Mouse (Mus musculus) intestine, embryonic 15.5 days (tissue): ENCODE data around the gene Phospho1. TPM values are rescaled to one million over a fixed set of nuclear protein-coding genes. Genes with fewer than 3 reads are reported as not detected.
A peak's percentile ranks its signal among the peaks of the same experiment; 100 is the strongest.

Source experiments
- ATAC-seq: fragments of 200-750 bp; cut with Nextera tagmentation; 2 replicates; pipeline ENCODE4 v1.8.0; 2017; ENCODE audit warnings: moderate TSS enrichment, moderate library complexity
- H3K27ac ChIP-seq: fragments of 300-500 bp; sonication (generic); 2 replicates; pipeline ENCODE4 v1.5.1; 2015; ENCODE audit warnings: mild to moderate bottlenecking, inconsistent platforms
- H3K27me3 ChIP-seq: fragments of 300-500 bp; sonication (generic); replicated peaks from 2 replicates; pipeline ENCODE4 v1.6.1; 2015; ENCODE audit warnings: inconsistent platforms
- H3K36me3 ChIP-seq: fragments of 300-500 bp; sonication (generic); 2 replicates; pipeline ENCODE4 v1.6.1; 2015; ENCODE audit warnings: inconsistent platforms
- H3K4me1 ChIP-seq: fragments of 300-500 bp; sonication (generic); replicated peaks from 2 replicates; pipeline ENCODE4 v1.6.1; 2015; ENCODE audit warnings: inconsistent platforms
- H3K4me2 ChIP-seq: fragments of 300-500 bp; sonication (generic); replicated peaks from 2 replicates; pipeline ENCODE4 v1.6.1; 2015; ENCODE audit warnings: mild to moderate bottlenecking, inconsistent platforms
- H3K4me3 ChIP-seq: fragments of 300-500 bp; sonication (generic); replicated peaks from 2 replicates; pipeline ENCODE4 v1.5.1; 2015; ENCODE audit warnings: inconsistent platforms
- H3K9ac ChIP-seq: fragments of 300-500 bp; sonication (generic); 2 replicates; pipeline ENCODE4 v1.6.1; 2015; ENCODE audit warnings: inconsistent platforms
- H3K9me3 ChIP-seq: fragments of 300-500 bp; sonication (generic); 2 replicates; pipeline ENCODE4 v1.6.1; 2016; ENCODE audit warnings: inconsistent platforms
- WGBS: fragments of 180-500 bp; shearing (Covaris S2); methylation state at CpG from one replicate; pipeline ENCODE4 v1.1.7; 2015; 5-methylcytosine and 5-hydroxymethylcytosine counted together
- polyA plus RNA-seq: library from polyadenylated mRNA; unstranded; fragments of >200 nt; fragmentation: Nextera tagmentation; extraction: Ambion mirVana; gene quantifications from 2 replicates; pipeline ENCODE4 v1.2.1, GENCODE M21; 2015

The Phospho1 gene
- polyA plus RNA-seq, 1 experiment from 2014 or later, result 0.55 TPM

DNA sequence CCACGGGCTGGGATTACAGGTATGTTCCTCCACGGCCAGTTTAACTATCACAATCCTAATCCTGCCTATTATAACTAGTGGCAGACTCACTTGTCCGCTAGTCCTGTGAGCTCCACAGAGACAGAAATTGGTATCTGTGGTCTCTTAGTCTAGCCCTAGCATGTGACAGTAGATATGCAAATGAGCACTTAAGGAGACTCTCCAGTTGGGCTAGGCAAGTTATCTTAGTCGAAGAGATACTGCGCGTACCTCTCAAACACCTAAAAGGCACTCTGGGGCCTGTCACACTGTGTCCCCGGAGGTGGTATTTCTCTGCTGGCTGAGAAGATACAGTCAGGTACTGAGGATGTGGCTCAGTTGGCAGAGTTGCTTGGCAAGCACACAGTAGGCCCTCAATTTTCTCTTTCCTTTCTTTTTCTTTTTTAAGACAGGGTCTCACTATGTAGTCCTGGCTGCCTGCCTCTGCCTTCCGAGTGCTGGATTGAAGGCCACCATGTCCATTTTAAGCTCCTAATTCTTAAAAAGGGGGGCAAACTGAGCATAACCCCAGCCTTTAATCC, 31.3 kb upstream of the Phospho1 start:
- Histone ChIP-seq H3K4me3 (no peak overlapping the region), H3K4me2 (no peak overlapping the region), H3K27ac (no peak overlapping the region), H3K9ac (no peak overlapping the region), H3K36me3 (no peaks in the 10 kb centered on the region), H3K27me3 (peaks cover 14% of the 10 kb centered on the region), H3K4me1 (peaks cover 8% of the 10 kb centered on the region), H3K9me3 (no peaks in the 10 kb centered on the region)
- WGBS, result 92% methylated on average over 8 of the region's 8 CpGs
- no peak for ATAC-seq

DNA sequence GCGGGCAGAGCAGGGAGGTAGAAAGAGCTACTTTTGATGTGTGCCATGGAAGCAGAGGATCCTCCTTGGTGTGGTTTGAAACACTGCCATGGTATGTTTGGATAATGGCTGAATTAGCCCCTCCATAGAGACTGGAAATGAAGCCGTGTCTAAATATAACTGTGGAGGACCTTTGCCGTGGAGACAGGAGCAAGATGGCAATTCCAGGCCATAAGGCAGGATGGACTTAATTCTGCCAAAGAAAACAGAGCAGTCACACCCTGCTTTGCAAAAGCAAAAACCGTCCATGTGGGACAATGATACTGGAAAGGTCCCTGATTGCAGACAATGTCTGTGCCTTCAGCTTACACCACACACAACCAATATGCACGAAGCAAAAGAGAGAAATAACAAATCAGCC, 30.1 kb upstream of the Phospho1 start:
- no peak overlapping the region for H3K4me2 ChIP-seq
- no peak for ATAC-seq
- WGBS, result 63% methylated on average over 5 of the region's 5 CpGs
- peaks cover 8% of the 10 kb centered on the region for H3K4me1 ChIP-seq
- no peaks in the 10 kb centered on the region for H3K9me3 ChIP-seq
- H3K36me3 ChIP-seq, result no peaks in the 10 kb centered on the region
- H3K9ac ChIP-seq, result no peak overlapping the region
- peaks cover 14% of the 10 kb centered on the region for H3K27me3 ChIP-seq
- no peak overlapping the region for H3K4me3 ChIP-seq
- no peak overlapping the region for H3K27ac ChIP-seq

- no peak for ATAC-seq
- Histone ChIP-seq H3K4me3 (no peak overlapping the region), H3K27me3 (peaks cover 14% of the 10 kb centered on the region), H3K9ac (no peak overlapping the region), H3K4me2 (no peak overlapping the region), H3K36me3 (no peaks in the 10 kb centered on the region), H3K27ac (no peak overlapping the region), H3K9me3 (no peaks in the 10 kb centered on the region), H3K4me1 (peaks cover 8% of the 10 kb centered on the region)
- 60% methylated on average over 5 of the region's 5 CpGs for WGBS
These were observed 28.7 kb upstream of the Phospho1 start for GRCm38 (mm10) chr11:95795582-95795981.

- peaks cover 5% of the 10 kb centered on the region for H3K4me1 ChIP-seq
- no peak overlapping the region for H3K4me3 ChIP-seq
- H3K4me2 ChIP-seq, result no peak overlapping the region
- no peaks in the 10 kb centered on the region for H3K9me3 ChIP-seq
- WGBS, result 63% methylated on average over 5 of the region's 5 CpGs
- H3K9ac ChIP-seq, result no peak overlapping the region
- peak; percentile 8; the same call in 1 of the 2 replicates for ATAC-seq
- H3K27ac ChIP-seq, result no peak overlapping the region
- H3K36me3 ChIP-seq, result no peaks in the 10 kb centered on the region
- no peaks in the 10 kb centered on the region for H3K27me3 ChIP-seq
These were observed 19.3 kb upstream of the Phospho1 start for GRCm38 (mm10) chr11:95805010-95805409.

DNA sequence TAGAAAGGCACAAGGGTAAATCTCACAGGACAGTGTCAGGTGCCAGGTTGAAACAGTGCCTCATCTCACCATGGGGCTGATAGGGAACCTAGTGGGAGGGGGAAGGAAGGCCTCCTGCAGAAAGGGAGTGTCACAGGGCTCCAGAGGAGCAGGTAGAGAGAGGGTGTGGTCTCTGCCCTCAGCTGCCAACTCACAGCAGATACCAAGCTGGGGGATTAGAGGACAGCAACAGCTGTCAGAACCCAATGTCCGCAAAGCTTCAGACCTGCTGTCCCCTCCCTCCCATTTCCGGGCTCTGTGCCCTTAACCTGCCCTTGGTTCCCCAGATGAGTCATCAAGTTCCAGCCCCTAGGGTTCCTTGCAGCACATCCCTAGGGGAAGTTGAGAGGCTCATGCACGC, 18.8 kb upstream of the Phospho1 start:
- Histone ChIP-seq H3K27me3 (no peaks in the 10 kb centered on the region), H3K9ac (no peak overlapping the region), H3K9me3 (no peaks in the 10 kb centered on the region), H3K27ac (no peak overlapping the region), H3K4me3 (no peak overlapping the region), H3K4me2 (0 out of 2 replicates have a peak overlapping the region, but pooled peaks have one; percentile 11), H3K36me3 (no peaks in the 10 kb centered on the region), H3K4me1 (peaks cover 5% of the 10 kb centered on the region)
- 15% methylated on average over 3 of the region's 3 CpGs for WGBS
- ATAC-seq, result peak; percentile 83

GRCm38 (mm10) chr11:95807884-95808283, 16.4 kb upstream of the Phospho1 start:
- no peak overlapping the region for H3K9ac ChIP-seq
- H3K4me3 ChIP-seq, result no peak overlapping the region
- H3K4me1 ChIP-seq, result peaks cover 5% of the 10 kb centered on the region
- no peak for ATAC-seq
- H3K4me2 ChIP-seq, result no peak overlapping the region
- no peaks in the 10 kb centered on the region for H3K27me3 ChIP-seq
- no peak overlapping the region for H3K27ac ChIP-seq
- H3K9me3 ChIP-seq, result no peaks in the 10 kb centered on the region
- H3K36me3 ChIP-seq, result no peaks in the 10 kb centered on the region
- WGBS, result 96% methylated on average over 5 of the region's 5 CpGs

GRCm38 (mm10) chr11:95808448-95809011, 15.8 kb upstream of the Phospho1 start:
- no peak overlapping the region for H3K4me2 ChIP-seq
- H3K4me3 ChIP-seq, result no peak overlapping the region
- WGBS, result 55% methylated on average over 5 of the region's 5 CpGs
- no peak overlapping the region for H3K9ac ChIP-seq
- H3K27me3 ChIP-seq, result no peaks in the 10 kb centered on the region
- H3K27ac ChIP-seq, result no peak overlapping the region
- H3K9me3 ChIP-seq, result no peaks in the 10 kb centered on the region
- peak; percentile 80 for ATAC-seq
- peaks cover 5% of the 10 kb centered on the region for H3K4me1 ChIP-seq
- no peaks in the 10 kb centered on the region for H3K36me3 ChIP-seq

GRCm38 (mm10) chr11:95809603-95810002, 14.7 kb upstream of the Phospho1 start:
- no peak overlapping the region for H3K4me3 ChIP-seq
- H3K36me3 ChIP-seq, result no peaks in the 10 kb centered on the region
- no peaks in the 10 kb centered on the region for H3K27me3 ChIP-seq
- no peak overlapping the region for H3K4me2 ChIP-seq
- peaks cover 5% of the 10 kb centered on the region for H3K4me1 ChIP-seq
- no peak for ATAC-seq
- 49% methylated on average over 5 of the region's 5 CpGs for WGBS
- H3K9me3 ChIP-seq, result no peaks in the 10 kb centered on the region
- H3K27ac ChIP-seq, result no peak overlapping the region
- no peak overlapping the region for H3K9ac ChIP-seq

DNA sequence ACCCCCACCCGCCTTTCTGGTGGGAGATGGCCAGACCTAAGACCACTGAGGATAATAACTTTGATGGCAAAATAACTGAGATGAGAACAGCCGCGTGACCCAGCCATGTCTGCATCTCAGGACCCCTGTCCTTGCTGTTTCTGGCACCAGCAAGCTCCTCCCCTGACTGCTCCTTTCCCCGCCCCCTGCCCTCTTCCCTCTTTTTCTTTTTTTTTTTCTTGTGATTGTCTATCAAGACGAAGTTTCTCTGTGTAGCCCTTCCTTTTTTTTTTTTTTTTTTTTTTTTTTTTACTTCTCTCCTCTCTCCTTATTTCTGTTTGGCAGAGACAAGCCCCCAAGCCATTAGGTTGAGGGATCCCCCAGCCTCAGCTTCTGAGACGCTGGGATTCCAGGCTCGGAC, 13.5 kb upstream of the Phospho1 start:
- 65% methylated on average over 7 of the region's 7 CpGs for WGBS
- Histone ChIP-seq H3K4me1 (peaks cover under 1% of the 10 kb centered on the region), H3K4me3 (no peak overlapping the region), H3K27ac (no peak overlapping the region), H3K9me3 (no peaks in the 10 kb centered on the region), H3K9ac (no peak overlapping the region), H3K36me3 (no peaks in the 10 kb centered on the region), H3K27me3 (no peaks in the 10 kb centered on the region), H3K4me2 (no peak overlapping the region)
- ATAC-seq, result no peak

GRCm38 (mm10) chr11:95811741-95812140, 12.6 kb upstream of the Phospho1 start:
- Histone ChIP-seq H3K4me1 (no peaks in the 10 kb centered on the region), H3K36me3 (no peaks in the 10 kb centered on the region), H3K4me2 (no peak overlapping the region), H3K9me3 (no peaks in the 10 kb centered on the region), H3K4me3 (no peak overlapping the region), H3K9ac (no peak overlapping the region), H3K27me3 (no peaks in the 10 kb centered on the region), H3K27ac (no peak overlapping the region)
- no peak for ATAC-seq
- 79% methylated on average over 6 of the region's 6 CpGs for WGBS

DNA sequence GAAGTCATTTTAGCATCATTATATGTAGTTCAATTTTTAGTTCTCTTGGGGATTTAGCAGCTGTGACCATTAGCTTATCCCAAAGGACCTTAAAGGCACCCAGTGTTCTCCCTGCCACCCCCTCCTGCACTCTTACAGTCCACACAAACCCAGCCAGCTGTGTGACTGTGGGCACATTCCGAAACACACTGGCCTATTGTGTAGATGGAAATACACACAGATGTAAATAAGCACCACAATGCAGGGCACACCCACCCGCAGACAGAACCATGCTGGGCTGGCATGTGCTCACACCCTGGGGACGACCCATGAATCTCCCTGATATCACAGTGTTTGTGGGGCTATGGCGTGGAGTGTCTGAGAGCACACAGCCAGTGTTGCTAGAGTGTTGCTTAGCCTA, 12.1 kb upstream of the Phospho1 start:
- H3K27me3 ChIP-seq, result no peaks in the 10 kb centered on the region
- ATAC-seq, result no peak
- 80% methylated on average over 4 of the region's 4 CpGs for WGBS

GRCm38 (mm10) chr11:95814101-95814500, 10.2 kb upstream of the Phospho1 start:
- ATAC-seq, result no peak
- H3K4me1 ChIP-seq, result no peaks in the 10 kb centered on the region
- no peak overlapping the region for H3K4me2 ChIP-seq
- no peak overlapping the region for H3K4me3 ChIP-seq
- H3K27ac ChIP-seq, result no peak overlapping the region
- no peaks in the 10 kb centered on the region for H3K36me3 ChIP-seq
- 94% methylated on average over 2 of the region's 2 CpGs for WGBS
- no peaks in the 10 kb centered on the region for H3K9me3 ChIP-seq
- H3K9ac ChIP-seq, result no peak overlapping the region
- no peaks in the 10 kb centered on the region for H3K27me3 ChIP-seq

More for the DNA sequence above, 12.1 kb upstream of the Phospho1 start:
- Histone ChIP-seq H3K36me3 (no peaks in the 10 kb centered on the region), H3K4me3 (no peak overlapping the region), H3K9ac (no peak overlapping the region), H3K9me3 (no peaks in the 10 kb centered on the region), H3K4me1 (no peaks in the 10 kb centered on the region), H3K4me2 (no peak overlapping the region), H3K27ac (no peak overlapping the region)

DNA sequence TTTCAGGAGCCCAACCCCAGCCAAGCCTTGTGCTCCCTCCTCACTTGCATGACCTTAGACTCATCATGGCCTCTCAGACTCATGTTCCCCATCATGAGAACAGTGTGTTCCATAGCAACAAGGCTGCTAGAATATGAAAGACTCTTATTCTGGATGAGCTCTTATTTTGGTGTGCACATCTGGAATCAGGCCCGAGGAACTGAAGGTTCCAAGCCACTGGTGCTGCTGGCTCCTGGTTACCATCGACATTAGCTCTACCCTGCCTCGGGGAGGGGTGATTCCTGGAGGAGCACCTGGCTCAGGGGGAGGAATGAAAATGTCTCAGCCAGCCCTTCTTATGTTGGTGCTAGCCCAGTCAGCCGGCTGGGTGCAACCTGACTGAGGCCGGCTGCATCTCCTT, 9.4 kb upstream of the Phospho1 start:
- no peak for ATAC-seq
- Histone ChIP-seq H3K4me3 (no peak overlapping the region), H3K27me3 (no peaks in the 10 kb centered on the region), H3K36me3 (no peaks in the 10 kb centered on the region), H3K27ac (no peak overlapping the region), H3K4me2 (no peak overlapping the region), H3K9me3 (no peaks in the 10 kb centered on the region), H3K9ac (no peak overlapping the region), H3K4me1 (no peaks in the 10 kb centered on the region)
- 74% methylated on average over 5 of the region's 5 CpGs for WGBS
